Mouse (Mus musculus) heart, embryonic 14.5 days (tissue): ENCODE results near the gene Phf21b. TPM values are rescaled to one million over a fixed set of nuclear protein-coding genes. Genes with fewer than 3 reads are reported as not detected.

ENCODE experiments used
- ATAC-seq: fragments of 200-750 bp; cut with Nextera tagmentation; 2 replicates; pipeline ENCODE4 v1.8.0; 2017; ENCODE audit warnings: low read depth, moderate TSS enrichment; ENCODE audit not compliant: insufficient number of reproducible peaks, insufficient read depth, low FRiP score
- H3K27ac ChIP-seq, 2 experiments: fragments of 200-500 bp in 1 of 2; fragments of 300-500 bp in 1 of 2; sonication (generic) in 1 of 2; replicated peaks in 1 of 2; 2 replicates each; pipeline ENCODE4 v1.5.1; 2012 to 2014; ENCODE audit warnings: low read depth in 2 of 2, low read length in 2 of 2, control low read depth in 1 of 2, mild to moderate bottlenecking in 1 of 2, mixed read lengths in 1 of 2; ENCODE audit not compliant: control insufficient read depth in 1 of 2, insufficient read depth in 1 of 2
- H3K27me3 ChIP-seq: fragments of 300-500 bp; sonication (generic); 2 replicates; pipeline ENCODE4 v1.6.1; 2014; ENCODE audit warnings: mild to moderate bottlenecking, low read length, control low read depth; ENCODE audit not compliant: control insufficient read depth, insufficient read depth
- H3K36me3 ChIP-seq: fragments of 300-500 bp; sonication (generic); 2 replicates; pipeline ENCODE4 v1.6.1; 2014; ENCODE audit warnings: mild to moderate bottlenecking, control low read depth, low read length, mixed read lengths; ENCODE audit not compliant: control insufficient read depth, insufficient read depth
- H3K4me1 ChIP-seq, 2 experiments: fragments of 200-500 bp in 1 of 2; fragments of 300-500 bp in 1 of 2; sonication (generic) in 1 of 2; 2 replicates each; pipeline ENCODE4 v1.6.1; 2012 to 2014; ENCODE audit warnings: low read length in 2 of 2, control low read depth in 1 of 2, mixed read lengths in 1 of 2; ENCODE audit not compliant: control insufficient read depth in 2 of 2, insufficient read depth in 2 of 2
- H3K4me2 ChIP-seq: fragments of 300-500 bp; sonication (generic); 2 replicates; pipeline ENCODE4 v1.6.1; 2014; ENCODE audit warnings: mild to moderate bottlenecking, low read length
- H3K4me3 ChIP-seq, 2 experiments: fragments of 200-500 bp in 1 of 2; fragments of 300-500 bp in 1 of 2; sonication (generic) in 1 of 2; 2 replicates each; pipeline ENCODE4 v1.5.1; 2012 to 2014; ENCODE audit warnings: low read length in 2 of 2, mild to moderate bottlenecking in 2 of 2, control low read depth in 1 of 2, low read depth in 1 of 2, moderate library complexity in 1 of 2; ENCODE audit not compliant: control insufficient read depth in 1 of 2, insufficient read depth in 1 of 2
- H3K9ac ChIP-seq: fragments of 300-500 bp; sonication (generic); 2 replicates; pipeline ENCODE4 v1.6.1; 2014; ENCODE audit warnings: mild to moderate bottlenecking, low read length
- H3K9me3 ChIP-seq: fragments of 300-500 bp; sonication (generic); 2 replicates; pipeline ENCODE4 v1.6.1; 2016; ENCODE audit warnings: low read length, control low read depth; ENCODE audit not compliant: control insufficient read depth
- WGBS: fragments of 180-500 bp; shearing (Covaris S2); extraction: QIAGEN DNeasy Blood & Tissue Kit; methylation state at CpG from one replicate; pipeline ENCODE4 v1.1.7; 2014; 5-methylcytosine and 5-hydroxymethylcytosine counted together
- polyA plus RNA-seq: library from polyadenylated mRNA; unstranded; fragments of >200 nt; fragmentation: Nextera tagmentation; extraction: Ambion mirVana; gene quantifications from 2 replicates; pipeline ENCODE4 v1.2.1, GENCODE M21; 2014

The Phf21b gene
- polyA plus RNA-seq, 1 experiment from 2014 or later = 0.46 TPM

DNA sequence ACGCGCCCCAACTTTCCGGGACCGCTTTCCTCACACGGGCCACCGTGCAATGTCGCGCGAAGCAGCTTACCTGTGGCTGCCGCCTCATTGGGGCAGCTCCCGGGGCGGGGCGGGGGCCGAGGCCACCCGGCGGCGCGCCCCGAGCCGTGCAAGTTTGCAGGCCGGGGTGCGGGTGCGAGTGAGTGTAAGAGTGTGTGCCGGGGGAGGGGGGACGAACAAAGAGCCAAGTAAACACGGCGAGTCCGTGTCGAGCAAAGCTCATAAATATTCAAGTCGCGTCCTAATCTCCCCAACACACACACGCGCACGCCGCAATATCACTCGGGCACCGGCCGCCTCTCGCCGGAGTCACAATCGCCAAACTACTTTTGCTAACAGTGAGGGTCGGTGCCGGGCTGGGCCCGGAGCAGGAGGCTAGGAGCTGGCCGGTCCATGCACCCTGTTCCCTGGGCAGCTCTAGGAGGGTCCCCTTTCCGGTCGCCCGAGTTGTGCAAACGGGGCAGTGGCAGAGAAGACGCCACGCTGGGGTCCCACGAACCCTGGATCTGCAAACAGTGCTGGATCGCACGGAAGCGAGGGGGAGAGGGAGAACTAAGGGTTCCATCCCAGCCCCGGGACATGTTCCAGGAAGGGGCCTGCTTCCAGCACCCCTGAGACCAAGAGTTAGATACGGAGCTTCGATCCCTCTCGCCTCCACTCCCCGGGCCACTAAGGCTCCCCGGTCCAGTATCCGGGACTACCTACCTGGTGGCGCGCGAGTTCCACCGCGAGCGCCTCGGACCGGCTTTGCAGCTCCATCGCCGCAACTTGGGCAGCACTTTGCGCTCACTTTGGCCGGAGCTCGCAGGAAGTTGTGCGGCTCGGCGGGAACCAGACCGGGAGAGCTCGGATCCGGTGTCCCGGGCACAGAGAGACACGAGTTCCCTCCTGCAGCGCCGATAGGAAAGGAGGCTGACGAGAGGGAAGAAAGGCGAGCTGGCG, 638 bp downstream of the Phf21b start:
- H3K4me2 ChIP-seq = peak overlapping the region; percentile 100
- peaks cover 14 to 26% of the 10 kb centered on the region in 2 experiments for H3K4me1 ChIP-seq
- H3K27ac ChIP-seq = 0 out of 4 replicates have a peak overlapping the region, but pooled peaks of 1 of the 2 experiments have one; percentile 51
- ATAC-seq = no peak
- no peaks in the 10 kb centered on the region for H3K9me3 ChIP-seq
- peaks cover 31% of the 10 kb centered on the region for H3K27me3 ChIP-seq
- peak overlapping the region; percentile 69 to 90 for H3K4me3 ChIP-seq
- H3K9ac ChIP-seq = peak overlapping the region; percentile 77
- H3K36me3 ChIP-seq = no peaks in the 10 kb centered on the region
- under 1% methylated on average over 85 of the region's 88 CpGs for whole genome bisulfite sequencing

- Histone ChIP-seq H3K4me2 (peak overlapping the region; percentile 100), H3K9ac (peak overlapping the region; percentile 27; the same call in 1 of the 2 replicates), H3K9me3 (no peaks in the 10 kb centered on the region), H3K4me3 (peak overlapping the region; percentile 69 to 90), H3K27me3 (peaks cover 31% of the 10 kb centered on the region), H3K36me3 (no peaks in the 10 kb centered on the region), H3K4me1 (peaks cover 14 to 26% of the 10 kb centered on the region in 2 experiments), H3K27ac (no peak overlapping the region)
- WGBS = under 1% methylated on average over 49 of the region's 49 CpGs
- no peak for ATAC-seq
Measured at GRCm38 (mm10) chr15:84854171-84854811, 1.6 kb downstream of the Phf21b start.

DNA sequence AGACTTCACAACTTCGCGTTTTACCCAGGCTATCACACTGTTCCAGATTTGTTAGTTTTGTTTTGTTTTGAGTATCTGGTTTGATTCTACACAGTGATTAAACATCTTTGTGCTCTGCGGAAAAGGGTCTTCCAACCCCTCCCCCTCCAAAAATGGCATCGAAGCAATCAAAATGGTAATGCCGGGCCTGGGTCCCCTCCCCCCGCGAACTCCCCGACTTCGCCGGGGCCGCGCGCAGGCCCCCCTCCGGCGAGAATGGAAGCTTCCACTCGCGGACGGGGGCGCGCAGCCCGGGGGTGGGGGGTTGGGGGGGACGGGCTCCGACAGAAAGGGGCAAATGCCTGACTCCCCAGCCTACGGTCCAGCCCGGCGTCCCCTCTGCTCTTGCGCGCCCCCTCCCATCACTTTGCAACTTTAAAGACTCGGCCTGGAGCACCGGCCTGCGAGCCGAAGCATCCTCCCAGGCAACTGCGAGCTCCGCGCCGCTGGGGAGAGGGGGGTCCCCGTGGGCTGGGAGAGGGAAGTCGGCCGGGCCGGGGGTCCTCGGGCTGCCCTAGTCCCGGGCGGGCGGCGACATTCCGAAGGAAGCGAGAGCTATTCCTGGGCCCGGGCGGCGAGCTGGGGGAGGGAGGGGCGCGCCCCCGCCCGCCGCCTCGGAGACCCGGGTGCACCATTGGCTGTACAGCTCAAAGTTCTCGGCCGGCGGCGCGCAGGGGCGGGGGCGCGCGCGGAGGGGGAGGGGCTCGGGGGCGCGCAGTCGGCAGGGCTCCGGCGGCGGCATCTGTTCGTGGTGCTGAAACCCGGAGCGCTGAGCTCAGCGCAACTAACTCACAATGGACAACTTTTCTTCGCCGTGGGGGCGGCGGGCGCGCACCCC, 2.4 kb downstream of the Phf21b start:
- H3K27me3 ChIP-seq = peaks cover 31% of the 10 kb centered on the region
- peak; percentile 45 for ATAC-seq
- peak overlapping the region; percentile 65 for H3K9ac ChIP-seq
- peak overlapping the region; percentile 69 to 90 for H3K4me3 ChIP-seq
- H3K4me2 ChIP-seq = peak overlapping the region; percentile 100
- no peaks in the 10 kb centered on the region for H3K36me3 ChIP-seq
- no peaks in the 10 kb centered on the region for H3K9me3 ChIP-seq
- peaks cover 14 to 26% of the 10 kb centered on the region in 2 experiments for H3K4me1 ChIP-seq
- H3K27ac ChIP-seq = peak overlapping the region in 1 of 2 experiments; percentile 55; a peak in 2 of 4 replicates
- WGBS = 1% methylated on average over 75 of the region's 84 CpGs

DNA sequence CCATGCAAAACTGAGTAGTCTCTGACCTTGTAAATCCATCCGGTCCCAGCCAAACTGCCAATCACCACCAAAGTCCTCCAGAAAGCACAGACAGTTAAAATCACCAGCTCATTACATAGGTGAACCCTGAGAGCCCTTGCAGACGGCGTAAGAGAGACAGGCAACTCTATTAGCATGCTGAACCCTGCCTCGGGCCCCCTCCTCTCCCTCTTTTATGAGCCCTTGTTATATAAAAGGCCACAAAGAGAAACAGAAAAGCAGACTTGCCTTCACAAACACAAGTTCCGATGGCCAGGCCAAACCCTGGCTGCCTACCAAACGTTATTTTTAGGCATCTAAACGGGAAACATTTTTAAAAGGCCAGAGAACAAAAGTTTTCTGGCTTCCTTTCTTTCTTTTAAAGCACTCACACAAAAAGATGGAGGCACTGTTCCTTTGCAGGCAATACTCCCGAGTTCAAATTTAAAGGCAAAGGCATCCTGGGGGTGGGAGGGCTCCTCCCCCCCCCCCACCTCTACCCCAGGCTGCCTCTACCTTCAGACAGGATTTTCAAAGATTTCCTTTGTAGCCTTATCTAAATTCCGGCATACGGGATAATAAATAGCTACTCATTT, 3.3 kb downstream of the Phf21b start:
- WGBS = 13% methylated on average over 10 of the region's 10 CpGs

GRCm38 (mm10) chr15:84850321-84850720, 5.5 kb downstream of the Phf21b start:
- Histone ChIP-seq H3K9ac (no peak overlapping the region), H3K4me2 (no peak overlapping the region), H3K27me3 (peaks cover 19% of the 10 kb centered on the region; the same call in 1 of the 2 replicates), H3K27ac (no peak overlapping the region), H3K9me3 (no peaks in the 10 kb centered on the region), H3K4me1 (peaks cover 12 to 23% of the 10 kb centered on the region in 2 experiments), H3K36me3 (no peaks in the 10 kb centered on the region), H3K4me3 (no peak overlapping the region)
- no peak for ATAC-seq
- WGBS = 93% methylated on average over 1 of the region's 1 CpGs

More for the DNA sequence above, 3.3 kb downstream of the Phf21b start:
- no peak for ATAC-seq
- Histone ChIP-seq H3K36me3 (no peaks in the 10 kb centered on the region), H3K4me1 (peaks cover 14 to 26% of the 10 kb centered on the region in 2 experiments), H3K9ac (peak overlapping the region; percentile 65), H3K4me3 (peak overlapping the region; percentile 69 to 90), H3K27ac (no peak overlapping the region; a peak in 2 of 4 replicates), H3K9me3 (no peaks in the 10 kb centered on the region), H3K4me2 (peak overlapping the region; percentile 100), H3K27me3 (peaks cover 27% of the 10 kb centered on the region)

DNA sequence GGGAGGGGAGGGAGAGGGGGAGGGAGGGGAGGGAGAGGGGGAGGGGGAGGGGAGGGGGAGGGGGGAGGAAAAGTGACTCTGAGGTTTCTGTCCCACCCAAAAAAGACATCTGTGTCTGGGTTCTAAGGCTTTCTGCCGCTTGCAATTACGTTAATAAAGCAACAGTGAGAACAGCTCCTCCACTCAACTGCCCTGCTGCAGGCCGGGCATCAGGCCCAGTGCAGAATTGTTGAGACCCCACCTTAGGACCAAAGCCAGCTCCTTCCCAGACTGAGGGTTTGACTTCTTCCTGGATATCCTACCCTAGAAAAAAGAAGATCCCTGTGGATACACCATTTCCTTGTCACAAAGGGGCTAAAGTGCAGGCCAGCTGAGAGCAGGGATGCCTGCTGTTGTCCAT, 9.6 kb downstream of the Phf21b start:
- Histone ChIP-seq H3K9ac (no peak overlapping the region), H3K4me2 (no peak overlapping the region), H3K27ac (no peak overlapping the region), H3K4me3 (no peak overlapping the region), H3K4me1 (peaks cover 4 to 8% of the 10 kb centered on the region in 2 experiments), H3K27me3 (no peaks in the 10 kb centered on the region), H3K9me3 (no peaks in the 10 kb centered on the region), H3K36me3 (no peaks in the 10 kb centered on the region)
- WGBS = 72% methylated on average over 3 of the region's 3 CpGs
- no peak for ATAC-seq
